Mouse (Mus musculus): ENCODE measurements around the gene Mpv17l.
"Not testable (repeated sequence)": the region's sequence is repeated elsewhere in the genome, so short reads cannot be mapped to it uniquely, and the experiment has no call there.

The Mpv17l gene

DNA sequence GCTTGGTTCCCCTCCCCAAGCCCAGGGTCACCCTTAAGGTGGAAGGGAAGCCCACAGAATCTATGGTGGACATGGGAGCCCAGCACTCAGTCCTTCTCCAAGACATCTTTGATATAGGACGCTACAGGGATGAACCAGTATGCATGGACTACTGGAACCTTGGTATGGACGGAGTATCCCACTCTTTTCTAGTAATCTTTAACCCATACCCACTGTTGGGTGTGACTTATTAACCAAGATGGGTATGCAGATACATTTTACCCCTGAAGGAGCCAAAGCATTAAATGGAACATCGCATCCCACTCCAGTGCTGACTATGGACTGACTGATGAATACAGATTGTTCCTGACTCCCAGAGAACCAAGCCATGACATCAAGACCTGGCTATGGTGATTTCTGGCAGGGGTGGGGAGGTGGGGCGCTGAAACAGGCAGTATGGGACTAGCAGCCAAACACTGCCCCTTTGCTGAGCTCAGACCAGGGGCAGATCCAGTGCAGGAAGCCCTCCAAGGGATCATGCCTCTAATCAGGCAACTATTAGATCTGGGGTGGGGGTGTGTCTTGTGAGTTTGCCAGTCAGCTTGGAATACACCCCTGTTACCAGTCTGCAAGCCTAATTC is 24.6 kb downstream of the Mpv17l start:
- DNase-seq (ENCODE audit: low read depth, low spot score), result no peak

GRCm38 (mm10) chr16:13940139-13940846 is 37.3 kb downstream of the Mpv17l start:
- no peak for DNase-seq (ENCODE audit: low read depth, low spot score)

- DNase-seq (ENCODE audit: low read depth, low spot score), result no peak
These were observed 38.0 kb downstream of the Mpv17l start for GRCm38 (mm10) chr16:13940847-13941395.

DNA sequence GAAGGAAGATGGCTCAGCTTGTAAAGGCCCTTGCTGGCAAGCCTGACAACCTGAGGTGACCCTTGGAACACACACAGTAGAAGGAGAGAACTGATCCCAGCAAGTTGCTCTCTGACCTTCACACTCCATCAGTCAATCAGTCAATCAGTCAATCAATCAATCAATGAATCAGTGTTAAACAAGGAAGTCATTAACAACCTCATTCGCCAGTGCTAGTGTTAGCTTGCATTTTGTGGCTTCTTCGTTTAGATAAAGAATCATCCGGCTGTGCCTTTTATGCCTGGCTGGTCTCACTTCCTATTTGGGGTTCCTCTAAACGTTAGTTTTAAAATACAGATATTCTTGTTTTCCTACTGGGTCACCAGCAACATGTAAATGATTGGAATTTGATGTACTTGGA is 41.2 kb downstream of the Mpv17l start:
- peak; percentile 65 for DNase-seq (ENCODE audit: low read depth, low spot score)

GRCm38 (mm10) chr16:13944752-13945151 is 41.8 kb downstream of the Mpv17l start:
- no peak for DNase-seq (ENCODE audit: low read depth, low spot score)

DNA sequence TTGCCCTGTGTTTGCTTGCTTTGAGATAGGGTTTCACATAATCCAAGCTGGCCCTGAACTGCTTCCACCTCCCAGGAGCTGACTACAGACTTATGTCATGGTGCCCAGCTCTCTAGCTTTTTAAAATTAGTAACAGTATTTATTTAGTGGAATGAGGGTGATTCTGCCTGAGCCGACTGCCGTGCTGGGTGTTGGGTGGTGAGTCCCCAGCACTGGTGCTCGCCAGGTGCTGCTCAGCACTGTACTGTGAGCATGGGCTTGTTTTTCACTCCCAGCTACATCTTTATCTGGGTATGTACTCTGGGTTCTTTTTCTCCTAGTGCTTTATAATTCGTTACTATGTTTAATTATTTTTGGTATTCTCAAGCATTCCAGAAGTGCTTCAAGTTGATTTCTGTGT is 42.2 kb downstream of the Mpv17l start:
- DNase-seq (ENCODE audit: low read depth, low spot score), result peak; percentile 4

DNA sequence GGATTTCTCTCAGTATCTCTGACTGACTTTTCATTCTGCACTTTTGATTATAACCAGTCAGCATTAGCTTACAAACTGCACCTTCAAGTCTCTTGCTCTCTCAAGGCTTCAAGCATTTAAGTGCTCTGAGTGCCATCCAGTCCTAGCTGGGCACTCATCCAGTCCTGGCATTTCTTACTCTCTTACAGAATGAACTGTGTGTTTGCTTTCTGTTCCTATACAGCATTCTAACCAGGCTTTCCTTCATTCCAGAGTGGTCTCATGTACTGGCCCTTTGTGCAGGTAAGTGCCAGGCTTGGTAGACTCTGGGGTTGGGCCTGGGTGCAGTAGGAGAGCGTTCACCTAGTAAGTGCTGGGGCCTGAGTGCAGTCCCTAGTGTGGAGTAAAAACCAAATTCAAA is 43.3 kb downstream of the Mpv17l start:
- DNase-seq (ENCODE audit: low read depth, low spot score), result no peak

DNA sequence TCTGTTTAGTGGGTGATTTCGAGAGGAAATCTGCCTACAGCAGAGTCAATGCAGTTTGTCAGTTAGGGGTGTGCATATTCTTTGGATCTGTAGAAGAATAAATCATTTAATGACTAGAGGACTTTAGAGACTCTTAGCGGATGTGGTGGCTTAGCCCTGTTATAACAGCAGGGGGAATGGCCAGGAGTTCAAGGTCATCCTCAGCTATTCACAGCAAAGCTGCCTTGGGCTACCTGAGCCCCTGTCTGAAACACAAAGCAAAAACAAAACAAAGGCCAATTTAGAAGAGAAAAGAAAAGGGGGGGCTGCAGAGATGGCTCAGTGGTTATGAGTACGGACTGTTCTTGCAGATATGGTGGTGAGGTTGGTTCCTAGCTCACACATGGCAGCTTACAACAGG is 48.3 kb downstream of the Mpv17l start:
- DNase-seq (ENCODE audit: low read depth, low spot score), result no peak

GRCm38 (mm10) chr16:13962053-13962452 is 59.1 kb downstream of the Mpv17l start:
- no peak for DNase-seq (ENCODE audit: low read depth, low spot score)

DNA sequence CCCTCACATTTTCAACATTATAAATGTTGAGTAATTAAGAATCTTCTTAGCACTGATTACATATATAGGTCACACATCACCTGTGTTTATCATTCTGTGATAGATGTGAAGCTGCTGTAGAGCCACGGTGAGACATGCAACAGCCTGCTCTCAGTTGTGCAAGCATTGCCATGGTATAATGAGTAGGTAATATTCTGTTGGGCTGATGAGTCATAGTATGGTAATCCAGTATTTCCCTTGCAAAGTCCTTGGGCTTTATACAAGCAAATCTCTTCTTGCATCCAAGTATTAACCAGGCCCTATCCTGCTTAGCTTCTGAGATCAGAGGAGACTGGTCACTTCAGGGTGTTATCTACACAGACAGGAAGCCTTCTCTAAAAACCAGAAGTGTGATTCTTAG is 66.1 kb downstream of the Mpv17l start:
- DNase-seq (ENCODE audit: low read depth, low spot score), result no peak

DNA sequence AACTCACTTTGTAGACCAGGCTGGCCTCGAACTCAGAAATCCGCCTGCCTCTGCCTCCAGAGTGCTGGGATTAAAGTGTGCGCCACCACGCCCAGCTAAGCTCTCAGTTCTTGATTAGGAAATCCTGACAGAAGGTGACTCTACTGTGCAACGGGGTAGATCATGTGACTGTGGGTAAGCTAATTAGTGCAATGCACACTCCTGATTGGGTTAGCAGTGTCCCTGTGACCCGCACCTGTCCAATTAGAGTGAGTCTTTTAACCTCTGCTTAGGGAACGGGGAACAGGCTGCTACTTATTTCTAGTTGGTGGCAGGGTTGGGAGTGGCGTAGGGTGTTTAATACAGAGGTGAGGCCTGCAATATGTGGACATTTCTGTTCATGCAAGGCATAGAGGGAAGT is 69.1 kb downstream of the Mpv17l start:
- no peak for DNase-seq (ENCODE audit: low read depth, low spot score)

DNA sequence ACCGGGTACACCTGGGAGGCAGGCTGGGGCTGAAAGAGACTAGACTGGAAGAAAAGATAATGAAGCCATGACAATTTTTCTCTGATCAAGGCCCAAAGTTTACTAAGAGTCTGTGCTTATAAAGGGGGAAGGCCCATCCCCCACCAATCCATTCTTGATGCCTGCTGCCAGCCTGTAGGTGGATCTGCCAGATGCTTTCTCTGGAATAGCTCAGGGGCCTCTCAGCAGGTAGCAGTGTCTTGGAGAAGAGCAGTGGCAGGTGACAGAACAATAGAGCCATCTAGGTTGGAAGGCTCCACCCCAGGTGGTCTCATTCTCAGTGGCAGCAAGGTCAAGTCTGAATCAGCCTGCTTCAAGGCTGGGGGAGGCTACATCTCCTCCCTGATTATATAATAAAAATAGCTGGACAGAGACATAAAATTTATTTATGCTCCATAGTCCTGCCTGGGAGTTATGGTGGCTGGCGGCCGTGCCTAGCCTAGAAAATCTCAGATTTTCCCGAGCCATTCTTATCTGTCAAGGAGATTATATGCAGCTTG is 73.5 kb downstream of the Mpv17l start:
- DNase-seq (ENCODE audit: low read depth, low spot score), result not testable (repeated sequence)

DNA sequence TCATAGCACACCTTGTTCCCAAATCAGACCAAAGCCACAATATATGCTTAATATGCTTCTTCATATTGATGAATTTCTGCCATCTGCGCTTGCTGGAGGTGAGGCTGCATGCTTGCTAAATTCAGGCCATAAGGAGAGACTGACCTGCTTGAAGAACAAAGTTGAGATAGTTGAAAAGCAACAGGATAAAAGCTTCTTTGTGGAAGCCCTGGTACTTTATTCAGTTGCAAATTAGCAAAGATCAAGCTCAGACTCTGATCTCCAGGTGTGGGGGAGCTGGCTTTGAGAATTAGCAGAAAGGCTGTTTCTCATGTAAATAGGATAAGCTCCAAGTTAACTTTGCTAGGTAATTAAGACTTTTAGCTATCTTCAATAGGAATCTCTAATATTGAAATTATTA is 74.1 kb downstream of the Mpv17l start:
- DNase-seq (ENCODE audit: low read depth, low spot score), result not testable (repeated sequence)

DNA sequence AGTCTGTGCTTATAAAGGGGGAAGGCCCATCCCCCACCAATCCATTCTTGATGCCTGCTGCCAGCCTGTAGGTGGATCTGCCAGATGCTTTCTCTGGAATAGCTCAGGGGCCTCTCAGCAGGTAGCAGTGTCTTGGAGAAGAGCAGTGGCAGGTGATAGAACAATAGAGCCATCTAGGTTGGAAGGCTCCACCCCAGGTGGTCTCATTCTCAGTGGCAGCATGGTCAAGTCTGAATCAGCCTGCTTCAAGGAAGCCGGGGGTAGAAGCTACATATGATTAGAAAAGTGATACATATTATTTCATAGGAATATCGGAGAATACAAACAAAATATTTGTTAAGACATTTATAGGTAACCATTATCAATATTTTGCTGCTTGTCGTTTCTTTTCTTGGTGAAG is 78.8 kb downstream of the Mpv17l start:
- DNase-seq (ENCODE audit: low read depth, low spot score), result not testable (repeated sequence)

GRCm38 (mm10) chr16:13983161-13983560 is 80.2 kb downstream of the Mpv17l start:
- no peak for DNase-seq (ENCODE audit: low read depth, low spot score)

GRCm38 (mm10) chr16:13986197-13986573 is 83.2 kb downstream of the Mpv17l start:
- DNase-seq (ENCODE audit: low read depth, low spot score), result no peak

DNA sequence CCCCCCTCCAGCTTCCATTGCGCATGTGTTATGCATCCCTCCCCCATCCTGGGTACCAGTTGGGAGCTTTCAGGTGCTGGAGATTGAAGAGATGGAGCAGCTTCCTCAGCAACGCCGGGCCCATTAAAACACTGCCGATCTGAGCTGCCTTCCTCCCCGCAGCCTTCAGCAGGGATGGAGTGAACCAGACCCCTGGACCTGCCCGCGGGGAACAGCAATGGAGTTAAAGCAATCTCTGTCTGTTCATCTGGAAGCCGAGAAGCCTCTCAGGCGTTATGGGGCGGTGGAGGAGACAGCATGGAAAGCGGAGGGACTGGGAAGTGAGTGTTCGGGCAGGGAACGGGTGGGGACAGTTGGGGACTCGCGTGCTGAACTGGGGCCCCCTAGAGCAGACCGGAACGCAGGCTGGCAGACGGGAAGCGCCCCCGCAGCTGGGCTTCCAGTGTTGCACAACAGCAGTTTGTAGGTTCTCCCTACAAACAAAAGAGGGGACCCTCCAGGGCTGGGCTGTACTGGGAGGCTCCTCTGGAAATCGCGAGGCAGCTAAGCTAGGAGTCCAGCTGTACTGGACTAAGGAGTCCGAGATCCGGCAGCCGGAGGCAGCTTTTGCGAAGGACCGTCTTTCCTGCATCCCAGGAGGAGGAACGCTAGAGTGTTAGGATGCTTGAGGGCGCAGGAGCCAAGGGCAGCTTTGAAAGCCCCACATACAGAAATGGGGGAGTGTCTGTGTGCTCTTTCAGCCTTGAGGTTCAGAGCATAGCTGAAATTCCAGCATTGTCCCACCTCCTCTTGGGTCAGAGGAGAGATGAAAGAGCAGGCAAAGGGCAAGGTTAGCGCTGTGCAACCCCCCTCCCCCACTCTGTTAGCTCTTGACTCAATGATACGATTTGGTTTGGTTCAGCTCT is 83.9 kb downstream of the Mpv17l start, which contains the start of the genes 2900011O08Rik and Ifitm7:
TSS of gene 2900011O08Rik (plus strand) at position 31 of the 905 bp plus-strand sequence.
TSS of gene Ifitm7 (minus strand) at position 315 of the 905 bp plus-strand sequence.
- no peak for DNase-seq (ENCODE audit: low read depth, low spot score)

DNA sequence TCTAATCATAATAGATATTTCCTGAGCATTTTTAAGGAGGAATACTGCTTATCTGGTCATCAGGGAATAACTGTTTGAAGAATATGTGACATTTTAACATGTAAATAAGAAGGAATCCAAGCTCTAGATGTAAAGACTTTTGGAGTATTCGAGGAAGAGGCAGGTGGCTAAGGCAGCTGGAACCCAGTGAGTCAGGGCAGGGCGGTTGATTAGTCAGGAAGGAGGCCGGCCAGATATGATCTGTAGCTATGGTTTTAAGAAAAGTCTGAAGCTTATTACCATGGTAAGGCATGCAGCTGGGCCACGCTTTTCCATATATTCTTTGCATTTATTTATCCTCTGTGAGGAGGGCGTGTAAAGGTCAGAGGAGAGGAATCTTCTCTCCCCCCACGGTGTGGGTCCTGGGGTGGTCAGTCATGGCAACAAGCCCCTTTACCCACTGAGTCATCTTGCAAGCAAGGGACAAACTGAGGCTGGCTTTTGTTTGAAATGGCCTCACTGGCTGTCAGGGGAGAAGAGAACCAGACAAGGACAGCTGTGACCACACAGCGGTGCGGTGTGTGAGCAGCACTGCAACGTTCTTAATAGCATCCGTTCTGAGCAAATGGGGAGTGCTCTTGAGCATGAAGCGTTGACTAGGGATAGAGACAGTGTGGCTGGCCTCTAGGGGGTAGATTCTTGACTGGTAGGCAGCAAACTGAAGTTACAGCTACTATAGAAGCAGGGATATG is 89.7 kb downstream of the Mpv17l start:
- no peak for DNase-seq (ENCODE audit: low read depth, low spot score)

- DNase-seq (ENCODE audit: low read depth, low spot score), result no peak
These were observed 91.1 kb downstream of the Mpv17l start for GRCm38 (mm10) chr16:13994076-13994475.

DNA sequence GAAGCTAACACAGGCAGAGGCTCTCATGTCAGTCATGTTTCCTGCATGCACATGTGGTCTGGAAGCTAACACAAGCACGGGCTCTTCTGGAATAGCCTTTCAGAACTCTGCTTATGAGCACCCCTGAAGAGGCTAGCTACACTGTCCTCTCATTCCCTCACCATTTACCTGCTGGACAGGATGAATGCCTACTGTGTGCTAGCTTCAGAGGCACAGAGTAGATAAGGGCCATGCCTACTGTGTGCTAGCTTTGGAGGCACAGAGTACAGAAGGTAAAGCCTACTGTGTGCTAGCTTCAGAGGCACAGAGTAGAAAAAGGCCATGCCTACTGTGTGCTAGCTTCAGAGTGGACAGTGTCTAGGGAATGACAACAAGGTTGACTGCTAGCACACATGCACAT is 91.5 kb downstream of the Mpv17l start:
- no peak for DNase-seq (ENCODE audit: low read depth, low spot score)
